Mouse (Mus musculus) thymus, postnatal 14 days (tissue): ENCODE results near the gene Galnt16.

ENCODE experiments used
- DNase-seq: peaks from one replicate; pipeline ENCODE4 v3.0.0; 2021

Galnt16 gene

DNA sequence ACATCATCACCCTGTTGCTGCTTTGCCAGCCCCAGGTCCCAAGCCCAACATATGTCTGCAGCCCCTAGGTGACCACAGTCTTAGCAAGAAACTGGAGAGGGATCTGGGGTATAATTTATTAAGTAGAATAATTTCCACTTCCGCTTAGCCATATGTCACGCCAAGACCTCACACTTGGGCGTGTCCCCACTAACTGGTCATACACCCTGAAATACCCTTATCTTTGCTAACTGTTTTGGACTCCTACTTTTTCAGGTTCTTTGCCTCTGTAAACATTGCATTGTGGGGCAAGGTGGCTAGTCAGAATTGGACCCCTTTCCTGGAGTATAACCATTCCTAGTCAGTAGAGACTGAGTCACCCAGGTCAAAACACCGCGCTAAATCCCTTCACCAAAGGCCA lies 84.4 kb downstream of the Galnt16 start:
- no peak for DNase-seq

DNA sequence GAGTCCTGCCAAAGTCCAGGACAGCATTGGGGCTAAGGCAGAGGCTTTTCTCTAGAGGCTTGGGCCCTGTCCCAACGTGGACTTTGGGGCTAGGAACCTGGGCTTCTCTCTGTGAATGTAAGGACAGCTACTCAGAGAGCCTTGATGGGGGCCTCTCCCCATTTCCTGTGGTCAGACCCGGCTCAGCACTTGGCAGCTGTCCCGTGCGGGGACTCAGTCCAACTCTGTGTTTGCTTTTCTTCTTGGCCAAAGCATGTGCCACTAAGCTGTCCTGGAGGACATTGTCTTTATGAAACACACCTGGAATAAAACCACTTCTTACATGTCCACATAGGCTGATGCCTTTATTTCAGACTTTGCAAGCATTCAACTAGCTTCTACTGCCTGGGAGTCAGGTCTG lies 85.5 kb downstream of the Galnt16 start:
- no peak for DNase-seq

DNA sequence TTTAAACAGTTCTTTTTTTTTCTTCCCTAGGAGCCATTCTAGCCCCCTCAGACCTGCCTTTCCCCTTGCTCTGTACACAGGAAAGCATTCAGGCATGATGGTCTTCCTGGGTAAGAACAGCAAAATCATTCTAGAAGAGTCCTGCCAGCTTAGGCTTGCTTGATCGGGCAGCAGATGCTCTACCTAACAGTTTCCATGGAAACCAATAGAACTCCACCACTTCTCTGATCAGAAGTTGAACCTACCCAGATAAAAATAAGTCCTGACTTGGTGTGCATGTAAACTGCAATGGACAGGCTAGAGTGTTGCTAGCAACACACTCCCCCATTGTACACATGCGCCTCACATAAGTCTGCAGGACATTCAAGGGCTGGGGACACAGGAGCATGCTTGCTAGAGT lies 86.1 kb downstream of the Galnt16 start:
- DNase-seq = no peak

DNA sequence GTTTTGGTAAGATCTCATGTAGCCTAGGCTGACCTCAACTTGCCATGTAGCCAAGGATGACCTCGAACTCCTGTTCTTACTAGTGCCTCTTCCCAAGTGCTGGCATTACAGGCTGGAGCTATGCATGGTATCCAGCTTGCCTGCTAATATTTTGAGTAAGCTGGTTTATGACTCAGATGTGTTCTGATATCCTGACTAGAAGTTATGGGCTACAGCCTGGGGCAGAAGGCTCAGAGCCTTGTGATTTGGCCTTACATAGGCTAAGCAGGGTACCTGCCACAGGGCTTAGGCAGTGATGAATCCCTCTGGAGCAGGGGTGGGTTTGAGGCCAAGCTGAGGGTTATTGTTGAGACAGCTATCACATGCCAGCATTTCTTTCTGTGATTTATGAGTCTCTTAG lies 90.5 kb downstream of the Galnt16 start:
- DNase-seq = no peak

DNA sequence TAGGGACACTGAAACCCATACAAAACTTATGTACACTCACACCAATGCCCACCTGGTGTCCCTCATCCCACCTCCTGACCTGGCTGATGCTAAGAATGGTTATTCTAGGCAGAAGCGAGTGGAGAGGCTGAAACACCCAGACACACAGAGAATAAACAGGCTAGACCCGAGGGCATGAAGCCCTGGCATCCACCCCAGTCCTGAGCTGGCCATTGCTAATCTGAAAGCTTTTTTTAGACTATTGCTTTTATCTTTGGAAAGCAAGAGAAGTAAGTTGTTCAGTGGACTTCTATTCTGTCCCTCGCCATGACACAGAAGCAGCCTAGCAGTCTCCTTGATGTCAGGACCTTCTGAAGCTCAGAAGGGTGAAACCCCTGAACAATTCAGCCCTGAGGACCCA lies 91.9 kb downstream of the Galnt16 start:
- DNase-seq = no peak

DNA sequence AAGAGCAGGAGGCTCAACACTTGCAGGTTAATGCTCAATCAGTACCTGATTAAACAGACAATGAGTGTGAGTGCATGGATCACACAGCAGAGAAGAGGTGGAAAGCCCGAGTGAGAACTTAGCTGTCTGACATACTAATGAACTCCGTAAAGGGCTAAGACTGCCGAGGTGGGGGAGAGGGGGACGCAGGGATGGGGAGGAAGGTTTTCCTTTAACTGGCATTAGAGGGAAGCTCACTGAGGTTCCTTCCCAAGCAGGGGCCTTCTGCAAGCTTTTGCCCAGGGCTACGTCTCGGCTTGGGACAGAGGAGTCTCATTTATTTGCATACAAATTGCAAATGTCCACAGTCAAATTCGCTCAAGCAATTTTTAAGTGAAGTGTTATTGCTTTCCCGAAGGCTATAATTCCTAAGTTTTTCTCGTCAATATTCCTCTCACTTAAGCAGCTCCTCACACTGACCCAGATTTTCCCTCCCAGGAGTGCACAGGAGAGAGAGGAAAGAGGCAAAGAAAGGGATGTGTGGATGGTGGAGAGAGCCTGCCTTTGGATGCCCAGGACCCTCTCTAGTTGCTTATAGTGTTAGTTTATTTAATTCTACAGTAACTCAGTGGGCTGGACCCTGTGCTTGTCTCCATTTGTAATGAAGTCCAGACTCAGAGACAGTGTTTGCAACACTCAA lies 94.2 kb downstream of the Galnt16 start:
- no peak for DNase-seq

DNA sequence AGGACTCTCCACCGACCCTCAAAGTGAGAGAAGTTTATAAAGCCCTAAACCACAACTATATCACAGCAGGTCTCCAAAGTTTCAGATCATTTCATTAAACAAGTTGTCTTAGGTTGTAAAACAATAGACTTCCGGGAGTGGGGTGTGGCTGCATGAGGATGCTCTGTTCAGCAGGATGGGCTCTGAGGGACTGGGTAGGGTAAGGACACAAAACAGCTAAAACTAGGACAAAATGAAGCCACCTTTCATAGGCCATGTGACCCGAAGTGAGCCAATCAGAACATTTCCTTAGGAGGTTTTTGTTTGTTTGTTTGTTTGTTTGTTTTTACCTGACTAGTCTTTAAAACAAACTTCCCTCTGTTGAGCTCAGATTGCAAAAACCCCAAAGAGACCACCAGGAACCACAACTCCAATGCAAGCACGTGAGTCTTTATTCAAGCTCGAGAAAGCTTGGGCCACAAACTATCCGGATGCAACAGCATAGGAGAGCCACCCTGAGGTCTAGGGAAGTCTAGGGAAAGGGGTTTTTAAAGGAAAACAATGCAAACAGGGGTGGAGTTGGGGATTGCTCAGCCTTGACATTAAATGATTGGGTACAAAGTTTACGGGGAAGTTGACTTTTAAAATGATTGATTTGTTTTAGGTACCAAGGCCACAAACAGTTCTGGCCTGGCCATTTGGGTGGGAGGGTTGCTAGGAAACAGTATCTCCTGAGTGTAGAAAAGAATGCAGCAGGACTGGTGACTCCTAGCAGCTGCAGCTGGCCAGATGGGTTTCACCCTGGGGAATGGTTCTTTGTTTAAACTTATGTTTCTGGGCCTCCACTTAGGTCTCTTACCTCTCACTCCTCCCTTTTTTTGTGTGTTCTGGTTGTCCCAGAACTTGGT lies 97.5 kb downstream of the Galnt16 start:
- DNase-seq = no peak

DNA sequence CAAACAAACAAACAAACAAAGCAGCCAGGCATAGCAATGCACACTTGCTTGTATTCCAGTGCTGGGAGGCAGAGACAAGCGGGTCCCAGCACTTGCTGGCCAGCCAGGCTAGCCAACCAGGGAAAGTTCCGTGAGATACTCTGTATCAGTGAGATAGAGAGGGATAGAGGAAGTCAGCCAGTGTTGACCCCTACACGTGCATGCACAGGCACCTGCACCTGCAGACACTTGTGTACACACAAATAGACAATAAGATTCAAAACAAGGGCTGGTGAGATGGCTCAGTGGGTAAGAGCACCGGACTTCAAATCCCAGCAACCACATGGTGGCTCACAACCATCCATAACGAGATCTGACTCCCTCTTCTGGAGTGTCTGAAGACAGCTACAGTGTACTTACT lies 102.4 kb downstream of the Galnt16 start:
- no peak for DNase-seq

DNA sequence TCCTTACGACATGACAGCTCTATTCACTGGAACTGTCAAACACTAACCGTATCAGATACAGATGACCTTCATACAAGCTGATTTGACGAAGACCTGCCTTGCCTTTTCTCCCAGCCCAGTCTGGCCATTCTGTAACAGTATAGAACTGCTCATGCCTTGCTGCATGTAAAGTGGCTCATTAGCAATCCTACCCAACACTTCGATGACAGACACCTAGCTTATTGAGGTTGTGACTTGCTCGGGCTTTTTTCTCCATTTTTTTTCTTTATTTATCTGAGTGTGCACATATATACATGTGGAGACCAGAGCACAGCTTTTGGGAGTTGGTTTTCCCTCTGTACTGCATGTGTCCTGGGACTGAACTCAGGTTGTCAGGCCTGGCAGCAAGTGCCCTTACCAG lies 113.7 kb downstream of the Galnt16 start:
- DNase-seq = no peak

DNA sequence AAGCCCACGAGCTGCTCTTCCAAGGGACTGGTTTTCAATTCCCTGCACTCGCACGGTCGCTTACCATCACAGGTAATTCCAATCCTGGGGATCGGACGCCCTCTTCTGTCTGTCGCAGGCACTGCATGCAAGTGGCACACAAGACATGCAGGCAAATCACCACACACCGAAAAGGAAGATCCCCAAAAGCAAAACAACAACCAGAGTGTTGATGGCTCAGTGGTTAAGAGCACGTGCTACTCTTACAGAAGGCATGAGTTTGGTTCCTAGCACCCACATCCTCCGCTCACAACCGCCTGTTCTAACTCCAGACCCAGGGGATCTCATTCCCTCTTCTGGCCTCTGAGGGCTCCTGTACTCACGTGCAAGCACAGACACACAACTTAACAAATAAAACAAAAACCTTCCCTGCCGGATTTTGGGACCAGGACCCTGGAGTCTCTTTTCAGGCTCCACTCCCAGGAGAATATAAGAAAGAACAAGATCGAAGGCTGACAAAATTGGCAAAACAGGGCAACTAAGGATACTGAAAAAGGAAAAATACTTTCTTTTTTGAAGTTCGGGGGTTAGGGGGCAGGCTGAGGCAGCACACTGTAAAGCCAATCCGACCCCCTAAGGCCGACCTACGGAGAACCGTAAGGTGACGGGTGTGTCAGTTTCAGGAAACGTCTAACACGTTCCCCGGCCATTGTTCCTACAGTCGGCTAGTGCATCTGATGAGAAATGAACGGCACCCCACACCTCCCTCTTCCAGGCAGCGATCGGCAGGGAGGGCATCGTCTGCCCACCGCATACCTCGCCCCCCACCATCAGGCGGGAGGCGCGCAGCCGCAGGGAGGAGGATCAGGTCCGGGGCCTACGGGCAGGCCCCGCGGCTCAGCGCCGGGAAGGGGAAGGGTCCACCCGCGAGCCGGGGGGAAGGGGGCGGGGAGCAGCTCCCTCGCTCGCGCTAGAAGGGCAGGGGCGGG lies 124.9 kb downstream of the Galnt16 start:
- peak; percentile 75 for DNase-seq

DNA sequence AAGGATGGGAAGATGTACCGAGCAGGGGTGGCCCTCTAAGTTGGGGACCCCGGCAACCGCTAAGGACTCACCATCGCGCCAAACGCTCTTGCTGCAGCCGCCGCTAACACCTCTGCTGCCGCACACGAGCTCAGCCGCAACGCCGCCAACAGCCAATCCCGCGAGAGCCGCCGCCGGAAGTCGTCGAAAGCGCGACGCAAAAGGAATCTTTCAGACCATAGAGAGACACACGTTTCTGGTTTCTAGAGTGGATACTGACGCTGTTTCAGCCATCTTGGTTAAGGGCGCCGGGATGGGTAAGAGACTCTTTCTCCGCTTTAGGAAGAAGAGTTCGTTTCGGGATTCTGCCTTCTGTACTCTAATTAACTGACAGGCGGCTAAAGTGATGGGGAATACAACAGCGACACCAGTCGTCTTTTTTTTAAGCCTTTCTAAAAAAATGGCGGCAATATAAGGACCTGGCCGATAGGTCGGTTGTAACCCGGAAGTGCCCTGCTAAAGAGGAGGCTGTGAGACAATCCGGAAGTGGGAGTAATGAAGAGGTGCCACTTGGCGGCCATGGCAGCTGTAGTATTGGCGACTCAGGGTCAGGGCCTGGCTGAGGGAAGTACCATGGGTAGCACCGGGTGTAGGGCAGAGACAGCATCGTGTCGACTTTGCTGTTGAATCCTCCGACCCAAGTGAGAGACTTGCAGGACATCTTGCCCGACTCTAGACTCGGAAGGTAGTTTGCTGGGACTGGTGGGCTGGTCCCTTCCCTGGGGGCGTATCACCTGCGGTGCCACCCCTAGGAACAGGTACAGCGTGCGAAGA lies 125.8 kb downstream of the Galnt16 start, which contains the start of the genes Slc39a9 and Erh:
Gene Slc39a9, plus strand, starts transcription at position 191 of the 813 bp plus-strand sequence.
Gene Erh, minus strand, starts transcription at position 649 of the 813 bp plus-strand sequence.
- peak; percentile 93 for DNase-seq

DNA sequence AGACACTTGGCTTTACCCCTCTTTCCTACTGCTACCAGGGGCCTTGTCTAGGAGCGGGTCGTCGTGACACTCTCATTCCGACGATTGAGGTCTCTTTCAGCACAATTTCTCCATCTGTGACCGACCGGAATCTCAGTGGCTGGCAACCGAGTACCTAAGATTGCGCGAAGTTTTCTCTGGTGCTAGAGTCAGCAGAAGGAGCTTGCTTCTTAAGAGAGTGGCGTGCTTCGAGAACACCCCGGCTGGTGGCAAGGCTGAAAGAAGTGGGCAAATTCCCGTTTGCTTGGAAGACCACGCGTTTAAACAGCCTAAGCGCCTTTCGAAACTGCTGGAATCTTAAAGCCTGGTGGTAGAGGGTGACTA lies 126.4 kb downstream of the Galnt16 start:
- DNase-seq = no peak

DNA sequence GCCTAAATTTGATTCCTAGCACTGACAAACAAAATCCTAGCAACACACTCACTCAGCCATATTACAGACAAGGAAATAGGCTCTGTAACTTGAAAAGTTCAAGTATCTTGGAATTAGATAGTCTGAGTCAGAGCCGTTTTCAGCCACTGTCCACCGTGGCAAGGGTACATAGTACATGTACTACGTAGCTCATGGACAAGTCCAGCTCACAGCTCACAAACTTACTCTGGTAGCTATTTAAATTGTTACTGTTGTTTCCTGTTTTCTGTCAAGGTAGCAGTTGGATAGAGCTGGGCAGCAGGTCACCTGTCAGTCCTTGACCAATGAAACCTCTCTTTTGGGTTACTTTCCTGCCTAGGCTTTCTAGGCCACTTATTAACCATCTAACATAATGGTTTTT lies 128.3 kb downstream of the Galnt16 start:
- DNase-seq = no peak

DNA sequence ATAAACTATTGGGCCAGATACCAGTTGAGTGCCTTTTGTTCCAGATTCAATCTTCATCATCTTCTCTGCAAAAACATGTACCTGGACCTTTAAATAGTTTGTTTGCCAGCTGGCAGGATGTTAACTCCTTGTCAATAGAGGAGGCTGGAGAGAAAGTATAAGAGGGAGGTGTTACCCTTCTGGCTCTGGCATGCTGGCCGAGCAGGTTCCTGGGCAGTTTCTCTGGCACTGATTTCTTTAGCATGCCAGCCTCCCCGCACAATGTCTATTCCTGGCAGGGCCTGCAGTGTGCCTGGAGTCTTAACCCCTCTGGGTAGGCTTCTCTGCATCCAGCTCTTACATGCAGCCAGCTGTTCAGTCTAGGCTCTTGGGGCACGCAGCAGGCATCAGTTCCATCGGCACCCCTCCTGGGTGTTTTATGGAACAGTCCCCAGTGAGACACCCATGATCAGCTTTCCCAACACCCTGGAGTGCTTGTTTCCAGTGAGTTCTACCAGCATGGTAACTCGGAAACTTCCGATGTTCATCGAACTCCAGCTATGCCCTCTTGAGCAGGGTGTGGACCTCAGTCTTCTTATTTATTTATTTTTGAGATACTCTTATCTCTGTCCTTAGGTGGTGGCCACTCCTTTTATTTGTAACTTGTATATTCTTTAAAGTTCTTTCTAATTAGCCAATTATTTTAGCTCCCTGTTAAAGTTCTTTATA lies 136.0 kb downstream of the Galnt16 start:
- no peak for DNase-seq

DNA sequence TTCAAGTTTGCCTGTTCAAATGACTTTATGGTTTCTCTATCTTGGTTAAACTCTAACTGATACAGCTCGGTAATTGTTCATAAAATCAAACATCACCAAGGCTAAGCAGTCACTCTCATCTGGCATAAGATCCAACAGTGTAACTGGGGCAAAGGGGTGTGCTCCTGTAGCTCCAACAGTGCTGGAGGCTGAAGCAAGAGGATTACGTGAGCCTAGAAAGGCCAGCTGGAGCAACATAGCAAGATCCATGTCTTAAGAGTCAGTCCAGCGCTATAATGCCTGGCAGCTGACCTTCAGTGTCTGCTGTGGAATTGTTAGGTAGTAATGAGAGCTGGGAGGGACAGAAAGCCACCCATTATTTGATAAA lies 136.6 kb downstream of the Galnt16 start:
- no peak for DNase-seq

DNA sequence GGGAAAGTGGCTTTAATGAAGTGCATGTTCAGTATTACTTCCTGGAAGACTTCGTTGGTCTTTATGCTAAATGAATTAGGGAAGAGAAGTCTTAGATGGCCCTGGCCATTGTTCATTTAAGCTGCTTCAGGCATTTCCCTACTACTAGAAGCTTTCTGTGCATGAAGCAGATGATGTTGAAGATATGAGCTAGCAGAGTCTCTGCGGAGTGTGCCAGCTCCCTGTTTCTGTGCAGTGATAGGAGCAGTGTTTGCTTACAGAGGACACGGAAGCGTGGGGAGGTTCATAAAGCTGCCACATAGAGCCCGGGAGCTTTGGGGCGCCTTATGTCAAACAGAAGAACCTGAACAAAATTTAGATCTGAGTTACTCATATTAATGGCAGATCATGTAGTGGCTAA lies 140.6 kb downstream of the Galnt16 start:
- no peak for DNase-seq

DNA sequence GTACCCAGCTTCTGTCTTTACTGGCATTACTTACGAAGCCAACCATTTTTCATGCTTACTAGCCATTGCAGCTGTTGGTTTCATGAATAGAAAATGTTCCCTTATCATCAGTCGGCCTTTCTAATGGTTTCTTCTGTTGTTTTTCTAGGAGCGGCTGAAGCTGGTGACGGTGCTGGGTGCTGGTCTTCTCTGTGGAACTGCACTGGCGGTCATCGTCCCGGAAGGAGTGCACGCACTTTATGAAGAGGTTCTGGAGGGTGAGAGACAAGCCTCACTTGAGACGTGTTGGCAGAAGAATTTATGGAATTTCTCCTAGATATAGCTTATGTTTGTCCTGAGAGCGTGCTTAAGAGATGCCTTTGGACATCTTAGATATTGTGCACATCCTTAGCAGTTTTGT lies 144.2 kb downstream of the Galnt16 start:
- no peak for DNase-seq

DNA sequence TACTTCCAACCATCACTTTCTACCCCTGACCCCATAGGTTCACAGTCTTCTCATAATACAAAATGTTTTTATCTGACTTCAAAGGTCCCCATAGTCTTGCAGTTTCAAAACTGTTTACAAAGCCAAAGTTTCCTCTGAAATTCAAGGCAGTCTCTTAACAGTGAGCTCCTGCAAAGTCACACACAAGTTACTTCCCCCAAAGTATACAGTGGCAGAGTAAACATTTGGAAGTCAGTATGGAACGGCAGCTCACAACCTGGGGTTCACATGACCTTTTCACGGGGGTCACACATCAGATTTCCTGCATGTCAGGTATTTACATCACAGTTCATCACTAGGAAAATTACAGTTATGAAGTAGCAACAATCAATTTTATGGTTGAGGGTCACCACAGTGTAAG lies 145.9 kb downstream of the Galnt16 start:
- DNase-seq = no peak

DNA sequence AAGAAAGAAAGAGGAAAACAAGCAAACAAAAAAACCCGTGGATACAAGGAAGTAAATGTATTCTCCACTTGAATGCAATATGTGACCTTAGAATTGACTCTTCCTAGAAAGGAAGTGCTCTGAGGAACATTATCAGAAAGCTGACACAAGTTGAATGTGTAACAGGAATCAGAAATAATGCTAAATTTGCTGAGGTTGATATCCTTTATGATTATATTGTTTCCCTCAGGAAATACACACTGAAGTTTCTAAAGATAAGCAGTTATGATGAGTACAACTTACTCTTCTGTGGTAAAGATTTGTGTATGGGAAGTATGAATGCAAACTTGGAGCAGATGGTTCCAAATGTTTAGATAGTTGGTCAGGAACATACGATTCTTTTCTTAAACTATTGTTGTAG lies 150.3 kb downstream of the Galnt16 start:
- no peak for DNase-seq

DNA sequence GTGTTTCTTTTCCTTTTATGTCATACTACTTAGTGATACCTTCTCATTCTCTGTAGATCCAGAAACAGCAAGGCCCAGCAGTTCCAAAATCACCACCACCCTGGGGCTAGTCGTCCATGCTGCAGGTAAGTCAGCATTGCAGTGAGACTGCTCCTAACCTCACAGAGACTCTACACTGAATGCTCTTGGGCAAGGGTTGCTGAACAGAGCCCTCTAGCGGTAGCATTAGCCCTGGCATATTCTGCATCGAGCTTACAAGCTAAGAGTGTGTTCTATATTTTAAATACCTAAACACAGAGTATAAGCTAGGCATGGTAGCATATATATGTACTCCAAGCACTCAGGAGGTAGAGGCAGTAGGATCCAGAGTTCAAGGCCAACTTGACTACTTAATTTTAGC lies 155.1 kb downstream of the Galnt16 start:
- peak; percentile 60 for DNase-seq
